Mouse (Mus musculus): ENCODE measurements at regions not wholly inside any gene's neighbourhood (a gene's known extent, or its start where the extent isn't known, plus 50 kb on each side); places are given as distances from the start of the nearest gene placed in this dataset.

- TF ChIP-seq POLR2A (IDR thresholded peaks at IDR 0.05; ENCODE audit: borderline replicate concordance, extremely low read depth, insufficient read depth, insufficient read length, poor library complexity, severe bottlenecking) (no peak), CTCF (IDR thresholded peaks at IDR 0.05; ENCODE audit: borderline replicate concordance, extremely low read depth, insufficient read depth, insufficient read length) (no peak)
Measured at GRCm38 (mm10) chr15:56344973-56345372, 1132.5 kb downstream of the Slc22a22 start.
